In genomic region chr8:123319522-123320164, GRCm38 (mm10) we compare ENCODE assay signal across 7 mouse cellular contexts. TPM values are rescaled to one million over a fixed set of nuclear protein-coding genes. Genes with fewer than 3 reads are reported as not detected.
DNase-seq lines count a peak whose midpoint lies in the region; TF ChIP-seq lines count a peak whose summit lies in the region.

No protein-coding gene starts in this region.

- intact Hi-C loops in left cerebral cortex, postnatal 10 days (cut with DNase I), result loop anchor here (5.0 kb wide), 1 partner anchor 43 kb away; no protein-coding TSS in a partner anchor

- H3K4me1 ChIP-seq in cerebellum, adult 2 months (ENCODE audit: control insufficient read depth, insufficient read depth, low read length), result peaks cover 3% of the 10 kb centered on the region; the same call in 1 of the 2 replicates

- peak; percentile 17 to 42 for DNase-seq in left cerebral cortex, adult 18-20 months (ENCODE audit: low spot score in 2 of 2)
- no peak for DNase-seq in left cerebral cortex, postnatal 10 days (ENCODE audit: extremely low spot score in 1 of 2, low spot score in 2 of 2)
- peak; percentile 93 for DNase-seq in MN1 (ENCODE audit: low spot score)
- DNase-seq in cerebellum, adult 2 months, result peak; percentile 34 to 50
- peak; percentile 52 for DNase-seq in heart, postnatal 4 days
- peak; percentile 27 for DNase-seq in lung, postnatal 25 days (ENCODE audit: low spot score)
- DNase-seq in thymus, postnatal 14 days, result peak; percentile 69

- TF ChIP-seq POLR2A in cerebellum, adult 2 months (IDR thresholded peaks at IDR 0.05; ENCODE audit: borderline replicate concordance, insufficient read depth, low read length), result no peak

- H3K27ac ChIP-seq in cerebellum, adult 2 months (ENCODE audit: insufficient read depth, low read length), result no peak overlapping the region

- no peaks in the 10 kb centered on the region for H3K27me3 ChIP-seq in cerebellum, adult 2 months (ENCODE audit: control insufficient read depth, insufficient read depth, low read length)

- peak; percentile 70; the same call in 1 of the 2 replicates for TF ChIP-seq CTCF in cerebellum, adult 2 months (IDR thresholded peaks at IDR 0.05; ENCODE audit: borderline replicate concordance, insufficient read depth, low read depth, low read length)

- WGBS in cerebellum, adult 2 months, result 30% methylated on average over 7 of the region's 7 CpGs

- no peak overlapping the region for H3K4me3 ChIP-seq in cerebellum, adult 2 months (replicated peaks; ENCODE audit: insufficient read depth, low read depth, low read length)

RNA-seq across cellular contexts. Expression of gene Fanca, which starts 1.3 kb away (rescaled TPM):
- total RNA-seq in left cerebral cortex, adult 18-20 months (2021), result 1 to 10 TPM; 1.5 to 1.9 TPM
- 1 to 10 TPM; 4.0 to 4.1 TPM for total RNA-seq in left cerebral cortex, postnatal 10 days (2021)
- polyA plus RNA-seq in cerebellum, adult 2 months (2012; rRNA removed), result 3.9 and 4.5 TPM in 2 replicates
- 10 to 100 TPM; 16.7 to 22.9 TPM for total RNA-seq in heart, postnatal 4 days (2021)

RNA-seq across cellular contexts. Expression of gene Spire2, which starts 12.9 kb away (rescaled TPM):
- 10 to 100 TPM; 19.0 to 20.1 TPM for total RNA-seq in left cerebral cortex, adult 18-20 months (2021)
- total RNA-seq in left cerebral cortex, postnatal 10 days (2021), result 10 to 100 TPM; 16.2 to 17.4 TPM
- polyA plus RNA-seq in cerebellum, adult 2 months (2012; rRNA removed), result 33.0 and 36.4 TPM in 2 replicates
- total RNA-seq in heart, postnatal 4 days (2021), result under 1 TPM; 0.38 to 0.61 TPM

RNA-seq across cellular contexts. Expression of gene Tcf25, which starts 53.9 kb away (rescaled TPM):
- total RNA-seq in left cerebral cortex, adult 18-20 months (2021), result 100 to 1,000 TPM; 565 to 596 TPM
- 100 to 1,000 TPM; 498 to 558 TPM for total RNA-seq in left cerebral cortex, postnatal 10 days (2021)
- 691 and 692 TPM in 2 replicates for polyA plus RNA-seq in cerebellum, adult 2 months (2012; rRNA removed)
- total RNA-seq in heart, postnatal 4 days (2021), result 100 to 1,000 TPM; 174 to 178 TPM

Comparison
In these comparisons a context has a peak if more than half of its experiments do, and no peak if none do; other contexts are left out.
1. DNase-seq: peak in left cerebral cortex, adult 18-20 months (2 of 2), MN1 (single experiment), cerebellum, adult 2 months (2 of 2), heart, postnatal 4 days (single experiment), lung, postnatal 25 days (single experiment) and thymus, postnatal 14 days (single experiment); none in left cerebral cortex, postnatal 10 days (0 of 2).
2. RNA of gene Spire2, which starts 12.9 kb away (total RNA-seq): 19.0 to 20.1 TPM in left cerebral cortex, adult 18-20 months and 16.2 to 17.4 TPM in left cerebral cortex, postnatal 10 days; 0.38 to 0.61 TPM in heart, postnatal 4 days; every median in the first group is over 10 times any median in the second.